Mouse (Mus musculus) ES-E14 (cell line): ENCODE measurements around the gene Smc1a. TPM values are rescaled to one million over a fixed set of nuclear protein-coding genes. Genes with fewer than 3 reads are reported as not detected.

Experiments used
- DNase-seq: peaks from one replicate; pipeline ENCODE4 v3.0.0-alpha.2; 2013; ENCODE audit warnings: low read depth, low spot score
- H3K27ac ChIP-seq: 2 replicates; pipeline ENCODE4 v1.5.1; 2012; ENCODE audit warnings: low read depth, mild to moderate bottlenecking, low read length, moderate library complexity, mixed read lengths; ENCODE audit not compliant: poor library complexity, insufficient read depth, severe bottlenecking
- H3K36me3 ChIP-seq: 2 replicates; pipeline ENCODE4 v1.6.1; 2012; ENCODE audit warnings: mild to moderate bottlenecking, low read length, moderate library complexity, mixed read lengths; ENCODE audit not compliant: control insufficient read depth, poor library complexity, insufficient read depth, severe bottlenecking
- H3K4me1 ChIP-seq, 2 experiments: fragments of 150-350 bp in 1 of 2; sonication (generic) in 1 of 2; 2 replicates each; pipeline ENCODE4 v1.6.1; 2012; ENCODE audit warnings: low read length in 2 of 2, mild to moderate bottlenecking in 1 of 2, mixed read lengths in 1 of 2; ENCODE audit not compliant: control insufficient read depth in 2 of 2, insufficient read depth in 2 of 2, poor library complexity in 1 of 2
- H3K4me3 ChIP-seq, 2 experiments: fragments of 150-350 bp in 1 of 2; sonication (generic) in 1 of 2; 2 replicates each; pipeline ENCODE4 v1.5.1; 2012; ENCODE audit warnings: low read length in 2 of 2, low read depth in 1 of 2, mild to moderate bottlenecking in 1 of 2, mixed read lengths in 1 of 2; ENCODE audit not compliant: insufficient read depth in 1 of 2, poor library complexity in 1 of 2, severe bottlenecking in 1 of 2
- H3K9ac ChIP-seq: 2 replicates; pipeline ENCODE4 v1.6.1; 2012; ENCODE audit warnings: low read depth, mild to moderate bottlenecking, low read length, mixed read lengths; ENCODE audit not compliant: poor library complexity, insufficient read depth, severe bottlenecking
- H3K9me3 ChIP-seq: fragments of 150-350 bp; sonication (generic); 2 replicates; pipeline ENCODE4 v1.6.1; 2012; ENCODE audit warnings: low read depth, mild to moderate bottlenecking, low read length; ENCODE audit not compliant: control insufficient read depth, insufficient read depth
- CHD2 ChIP-seq: IDR thresholded peaks from 2 replicates; pipeline ENCODE4 v1.6.1; 2014; ENCODE audit warnings: mild to moderate bottlenecking, low read depth, low read length, inconsistent platforms
- HCFC1 ChIP-seq: IDR thresholded peaks from 2 replicates; pipeline ENCODE4 v1.6.1; 2012; ENCODE audit warnings: low read length, inconsistent platforms, borderline replicate concordance; ENCODE audit not compliant: insufficient read depth
- MAFK ChIP-seq: IDR thresholded peaks from 2 replicates; pipeline ENCODE4 v1.6.1; 2014; ENCODE audit warnings: mild to moderate bottlenecking, low read depth, low read length, inconsistent platforms; ENCODE audit not compliant: insufficient read depth
- ZC3H11A ChIP-seq: IDR thresholded peaks from 2 replicates; pipeline ENCODE4 v1.6.1; 2012; ENCODE audit warnings: low read depth, mild to moderate bottlenecking, inconsistent platforms, low read length, borderline replicate concordance
- ZNF384 ChIP-seq: IDR thresholded peaks from 2 replicates; pipeline ENCODE4 v1.6.1; 2012; ENCODE audit warnings: low read depth, low read length, inconsistent platforms
- in situ Hi-C, 2 experiments: fragments of 600-800 bp; cut with MboI; formaldehyde crosslinking; loops; one replicate each; pipeline ENCODE4 v1.15.1; 2025; ENCODE audit warnings: low sequenced_read_pairs in 2 of 2, inconsistent platforms in 1 of 2; ENCODE audit not compliant: unreplicated experiment in 2 of 2
- total RNA-seq: library from RNA; depleted of rRNA; stranded (reverse); fragments of 300-350 nt; gene quantifications from 2 replicates; pipeline ENCODE4 v1.2.3, GENCODE M21; 2012; rRNA removed

Gene Smc1a
- 61.3 and 63.5 TPM in 2 replicates for total RNA-seq

DNA sequence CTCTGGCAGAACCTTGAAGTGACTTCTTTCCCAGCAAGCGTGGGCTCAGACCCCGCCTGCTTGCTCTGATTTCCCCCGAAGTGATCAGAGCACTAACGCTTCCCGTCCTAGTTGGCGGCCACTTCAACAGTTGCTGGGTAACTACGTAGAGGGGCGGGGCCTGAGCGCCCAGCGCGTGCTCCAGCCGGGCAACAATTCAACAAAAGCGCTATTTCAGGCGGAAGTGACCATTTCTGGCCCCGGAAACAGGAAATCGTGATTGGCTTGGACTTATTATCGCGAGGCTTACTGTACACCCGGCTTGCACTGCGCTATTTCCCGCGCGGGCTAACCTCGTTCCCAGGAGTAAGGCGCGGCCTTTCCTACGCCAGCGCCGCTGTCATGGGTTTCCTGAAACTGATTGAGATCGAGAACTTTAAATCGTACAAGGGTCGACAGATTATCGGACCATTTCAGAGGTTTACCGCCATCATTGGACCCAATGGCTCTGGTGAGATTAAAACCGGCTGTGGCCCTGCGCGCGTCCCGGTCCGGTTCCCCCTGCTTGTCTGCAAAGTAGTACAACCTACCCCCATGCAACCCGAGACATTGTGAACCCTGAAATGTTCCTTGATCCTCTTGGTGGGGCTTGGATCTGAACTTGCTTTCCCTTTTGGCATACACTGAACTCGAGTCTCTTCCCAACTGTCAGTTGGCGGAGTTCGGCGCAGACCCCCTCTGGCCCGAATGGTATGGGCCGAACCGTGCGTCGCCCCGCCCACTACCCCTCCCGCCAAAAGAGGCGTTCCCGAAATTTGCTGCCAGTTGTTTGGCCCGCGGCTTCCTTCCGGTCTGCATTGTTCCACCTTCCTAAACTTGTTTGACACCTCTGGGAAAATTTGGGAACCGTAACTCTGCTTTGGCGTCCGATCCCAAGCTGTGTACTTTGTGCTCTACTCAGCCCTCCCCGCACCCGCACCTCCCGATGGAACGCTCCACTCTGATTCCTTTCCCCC, at the start of gene Smc1a, which contains the start of gene Ribc1:
Gene Smc1a, plus strand, starts transcription at position 278 of the 995 bp plus-strand sequence.
Gene Ribc1, minus strand, starts transcription at position 145 of the 995 bp plus-strand sequence.
- no peaks in the 10 kb centered on the region for H3K9me3 ChIP-seq
- TF ChIP-seq ZC3H11A (no peak), CHD2 (peak; percentile 77)
- no peaks in the 10 kb centered on the region for H3K4me1 ChIP-seq
- peak; percentile 72 for DNase-seq
- in situ Hi-C loops: no loop called here
- H3K4me3 ChIP-seq: peak within 1 kb of the TSS; percentile 92 to 96
- no peaks in the 10 kb centered on the region; the same call in 1 of the 2 replicates for H3K36me3 ChIP-seq
- peak within 1 kb of the TSS; percentile 84 for H3K27ac ChIP-seq
- H3K9ac ChIP-seq: peak within 1 kb of the TSS; percentile 98

DNA sequence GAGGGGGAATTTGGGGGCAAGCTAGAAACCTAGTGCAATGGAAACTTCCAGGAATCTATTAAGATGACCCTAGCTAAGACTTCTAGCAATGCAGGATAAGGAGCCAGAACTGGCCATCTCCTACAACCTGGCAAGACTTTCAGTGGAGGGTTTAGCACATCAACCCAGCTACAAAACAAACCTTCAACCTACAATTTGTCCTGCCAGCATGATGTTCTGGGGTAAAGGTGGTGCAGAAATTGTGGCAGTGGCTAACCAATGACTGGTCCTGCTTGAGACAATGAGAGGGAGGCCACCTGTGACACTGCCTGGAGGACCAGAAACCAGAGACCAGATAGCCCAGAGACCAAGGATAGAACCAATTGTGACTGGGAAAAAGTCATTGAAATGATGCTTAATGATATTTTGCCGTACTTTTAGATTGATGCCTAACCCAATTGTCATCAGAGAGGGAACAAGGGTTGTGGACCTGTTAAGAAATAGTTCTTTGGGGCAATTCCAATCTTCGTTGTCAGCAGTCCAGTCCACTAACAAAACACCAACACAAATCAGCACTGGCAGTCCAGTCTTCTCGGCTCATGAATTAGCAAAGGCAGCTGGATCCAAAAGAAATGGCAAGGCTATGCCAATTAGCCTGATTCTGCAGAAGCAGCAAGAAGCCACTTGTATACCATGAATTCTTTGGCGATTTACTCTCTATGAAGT, 17.1 kb upstream of the Smc1a start:
- H3K4me3 ChIP-seq: no peak overlapping the region
- H3K9me3 ChIP-seq: no peaks in the 10 kb centered on the region
- no peak for DNase-seq
- TF ChIP-seq HCFC1: no peak
- TF ChIP-seq ZNF384: no peak
- no peak for TF ChIP-seq MAFK
- no peak for TF ChIP-seq ZC3H11A
- peaks cover 0 to 2% of the 10 kb centered on the region in 2 experiments; a peak in 1 of 4 replicates for H3K4me1 ChIP-seq
- H3K9ac ChIP-seq: no peak overlapping the region
- in situ Hi-C loops: no loop called here
- peaks cover 7% of the 10 kb centered on the region for H3K36me3 ChIP-seq
- no peak overlapping the region for H3K27ac ChIP-seq

DNA sequence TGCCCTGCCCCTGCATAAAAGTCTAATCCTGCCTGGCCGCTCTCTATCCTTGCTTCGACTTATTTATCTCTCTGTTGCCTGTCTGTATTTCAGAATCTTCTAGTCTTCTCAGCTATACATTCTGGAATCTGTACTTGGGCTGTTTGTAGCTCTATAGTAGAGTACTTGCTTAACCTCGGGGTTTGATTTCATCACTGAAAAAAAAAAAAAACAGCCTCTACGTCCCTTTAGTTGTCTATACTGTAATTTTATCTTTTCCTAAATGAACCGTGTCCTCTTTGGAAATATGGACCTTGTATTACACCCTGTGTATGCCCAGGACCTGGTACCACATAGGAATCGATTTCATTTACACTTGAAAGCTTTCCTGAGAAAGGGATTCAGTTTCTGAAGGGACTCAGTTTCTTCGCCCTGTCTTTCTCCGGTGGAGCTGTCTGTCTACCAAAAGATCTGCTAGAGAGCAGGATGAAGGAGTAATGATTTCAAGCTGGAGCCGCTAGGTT, 15.0 kb upstream of the Smc1a start:
- Histone ChIP-seq H3K4me3 (peak overlapping the region; percentile 15 to 91; a peak in 3 of 4 replicates), H3K9me3 (no peaks in the 10 kb centered on the region), H3K9ac (peak overlapping the region; percentile 54; the same call in 1 of the 2 replicates), H3K27ac (no peak overlapping the region), H3K36me3 (peaks cover 11% of the 10 kb centered on the region), H3K4me1 (peaks cover 0 to 2% of the 10 kb centered on the region in 2 experiments; a peak in 1 of 4 replicates)
- DNase-seq: no peak
- in situ Hi-C loops: no loop called here
- TF ChIP-seq HCFC1 (no peak), ZC3H11A (no peak), CHD2 (no peak), MAFK (no peak), ZNF384 (no peak)

DNA sequence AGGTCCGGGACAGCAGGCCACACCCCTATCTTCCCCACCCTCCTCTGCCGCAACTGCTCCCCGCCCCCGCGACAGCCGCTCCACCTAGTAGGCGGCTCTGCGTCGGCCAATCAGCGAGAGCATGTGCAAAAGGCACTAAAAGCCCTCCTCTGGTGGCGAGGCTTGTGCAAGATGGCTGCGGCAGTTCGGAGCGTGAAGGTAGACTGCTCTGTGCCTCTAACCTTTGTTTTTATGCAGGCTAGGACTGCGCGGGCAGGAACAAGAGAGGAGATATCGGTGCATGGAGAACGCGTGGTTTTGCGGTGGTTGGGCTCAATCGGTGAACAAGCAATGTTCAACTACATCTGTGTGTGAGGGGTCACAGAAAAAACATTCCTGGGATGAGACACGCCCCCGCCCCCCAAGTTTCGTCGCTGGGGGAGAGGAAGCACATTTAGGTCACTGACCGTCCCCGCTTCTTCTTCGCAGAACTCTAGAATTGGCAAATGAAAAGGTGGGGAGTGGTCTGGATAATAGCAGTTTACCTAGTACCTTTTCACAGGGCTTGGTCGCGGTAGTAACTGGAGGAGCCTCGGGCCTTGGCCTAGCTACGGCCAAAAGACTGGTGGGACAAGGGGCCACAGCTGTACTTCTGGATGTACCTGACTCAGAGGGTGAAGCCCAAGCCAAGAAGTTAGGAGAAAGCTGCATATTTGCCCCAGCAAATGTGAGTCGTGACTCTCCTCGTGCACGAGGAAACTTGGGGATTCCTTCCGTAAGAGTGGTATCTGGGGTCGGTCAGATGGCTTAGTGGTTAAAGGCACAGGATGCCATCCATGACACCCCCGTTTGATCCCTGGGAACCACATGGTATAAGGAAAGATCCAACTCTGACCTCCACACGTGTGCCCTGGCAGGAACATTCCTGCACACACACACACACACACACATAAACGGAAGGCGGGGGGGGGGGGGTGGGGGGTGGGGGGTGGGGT, 14.2 kb upstream of the Smc1a start, which contains the start of gene Hsd17b10:
Gene Hsd17b10, plus strand, starts transcription at position 109 of the 974 bp plus-strand sequence.
- DNase-seq: peak; percentile 60
- TF ChIP-seq MAFK: no peak
- peak within 1 kb of the TSS; percentile 68 for H3K9ac ChIP-seq
- H3K4me1 ChIP-seq: peaks cover 0 to 2% of the 10 kb centered on the region in 2 experiments; a peak in 1 of 4 replicates
- in situ Hi-C loops: no loop called here
- peak within 1 kb of the TSS; percentile 68 to 91 for H3K4me3 ChIP-seq
- peaks cover 13% of the 10 kb centered on the region for H3K36me3 ChIP-seq
- no peaks in the 10 kb centered on the region for H3K9me3 ChIP-seq
- peak within 1 kb of the TSS; percentile 14; the same call in 1 of the 2 replicates for H3K27ac ChIP-seq
